8 mouse cellular contexts compared by ENCODE assay signal in the genomic region with DNA sequence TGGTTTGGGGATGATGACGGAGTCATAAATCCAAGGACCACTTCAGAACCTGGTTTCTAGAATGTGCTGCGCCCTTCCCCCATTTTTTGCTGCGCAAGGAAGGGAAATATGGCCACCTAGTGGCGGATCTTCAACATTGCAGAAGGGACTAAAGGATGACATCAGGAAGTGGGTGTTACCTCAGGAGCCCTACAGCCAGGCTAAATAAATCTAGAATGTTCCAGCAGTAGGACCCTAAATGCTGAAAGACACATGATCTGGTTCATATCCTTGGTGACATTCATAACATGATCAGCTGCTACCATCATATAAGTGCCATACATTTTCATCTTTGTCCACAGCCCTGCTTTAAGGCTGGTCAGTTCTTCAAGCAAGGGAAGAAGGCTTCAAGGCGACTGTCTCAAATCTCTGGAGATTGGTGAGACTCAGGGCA. TPM values are rescaled to one million over a fixed set of nuclear protein-coding genes. Genes with fewer than 3 reads are reported as not detected.
DNase-seq lines count a peak whose midpoint lies in the region; ATAC-seq and TF ChIP-seq lines count a peak whose summit lies in the region.
"Not testable (repeated sequence)": the region's sequence is repeated elsewhere in the genome, so short reads cannot be mapped to it uniquely, and the experiment has no call there.

Gene Bhlhb9 (plus strand): TSS at position 383 of the 433 bp plus-strand sequence.

- peak within 1 kb of the TSS; percentile 53 for H3K4me3 ChIP-seq in forebrain, postnatal 0 days (ENCODE audit: low read depth, low read length)
- peak within 1 kb of the TSS; percentile 42 for H3K4me3 ChIP-seq in liver, postnatal 0 days (ENCODE audit: low read depth, low read length)
- peak within 1 kb of the TSS; percentile 52 for H3K4me3 ChIP-seq in neural tube, embryonic 14.5 days (ENCODE audit: low read depth, low read length)

- peak within 1 kb of the TSS; percentile 68 for H3K9ac ChIP-seq in forebrain, postnatal 0 days
- not testable (repeated sequence) for H3K9ac ChIP-seq in liver, postnatal 0 days (replicated peaks)
- H3K9ac ChIP-seq in neural tube, embryonic 14.5 days (replicated peaks; ENCODE audit: low read depth, low read length): peak within 1 kb of the TSS; percentile 63

- peak within 1 kb of the TSS; percentile 50 for H3K4me2 ChIP-seq in forebrain, postnatal 0 days (ENCODE audit: low read depth)
- peak within 1 kb of the TSS; percentile 71 for H3K4me2 ChIP-seq in liver, postnatal 0 days (ENCODE audit: low read depth, low read length)
- peak within 1 kb of the TSS; percentile 43 for H3K4me2 ChIP-seq in neural tube, embryonic 14.5 days (ENCODE audit: low read depth, low read length)

- peaks cover 13% of the 10 kb centered on the region for H3K36me3 ChIP-seq in forebrain, postnatal 0 days (ENCODE audit: insufficient read depth)
- not testable (repeated sequence) for H3K36me3 ChIP-seq in liver, postnatal 0 days (replicated peaks; ENCODE audit: insufficient read depth, low read length); neural tube, embryonic 14.5 days (ENCODE audit: control insufficient read depth, insufficient read depth, low read length)

- peak within 1 kb of the TSS; percentile 78 for H3K27ac ChIP-seq in forebrain, postnatal 0 days (ENCODE audit: low read depth, low read length)
- not testable (repeated sequence) for H3K27ac ChIP-seq in liver, postnatal 0 days (ENCODE audit: low read depth)
- peak within 1 kb of the TSS; percentile 79 for H3K27ac ChIP-seq in neural tube, embryonic 14.5 days (ENCODE audit: low read depth, low read length)

- peak; percentile 29 for ATAC-seq in forebrain, postnatal 0 days
- peak; percentile 38; the same call in 1 of the 2 replicates for ATAC-seq in liver, postnatal 0 days
- peak; percentile 1; the same call in 1 of the 2 replicates for ATAC-seq in neural tube, embryonic 14.5 days (ENCODE audit: low read depth)

- 16% methylated on average over 3 of the region's 5 CpGs for WGBS in forebrain, postnatal 0 days
- WGBS in liver, postnatal 0 days (ENCODE audit: insufficient replicate concordance): 4% methylated on average over 3 of the region's 5 CpGs
- 0% methylated on average over 3 of the region's 5 CpGs for WGBS in neural tube, embryonic 14.5 days

- H3K27me3 ChIP-seq in forebrain, postnatal 0 days (ENCODE audit: insufficient read depth, low read length); liver, postnatal 0 days (ENCODE audit: insufficient read depth, low read length); neural tube, embryonic 14.5 days (ENCODE audit: control insufficient read depth, insufficient read depth, low read length): not testable (repeated sequence)

- not testable (repeated sequence) for H3K9me3 ChIP-seq in forebrain, postnatal 0 days (ENCODE audit: low read length); liver, postnatal 0 days (ENCODE audit: low read length); neural tube, embryonic 14.5 days (ENCODE audit: control insufficient read depth, low read length)

- peak; percentile 72 for TF ChIP-seq CTCF in forebrain, postnatal 0 days (IDR thresholded peaks at IDR 0.05; ENCODE audit: low read depth)
- TF ChIP-seq CTCF in liver, postnatal 0 days (IDR thresholded peaks at IDR 0.05; ENCODE audit: low read depth): peak; percentile 66

- H3K4me1 ChIP-seq in forebrain, postnatal 0 days (ENCODE audit: insufficient read depth); liver, postnatal 0 days (ENCODE audit: insufficient read depth); neural tube, embryonic 14.5 days (ENCODE audit: control insufficient read depth, insufficient read depth, low read length): not testable (repeated sequence)

- DNase-seq in MN1 (ENCODE audit: low spot score): peak; percentile 64
- DNase-seq in cerebellum, adult 8-10 months: peak; percentile 49
- DNase-seq in forebrain, postnatal 0 days: peak; percentile 78
- peak; percentile 68 for DNase-seq in heart, postnatal 4 days
- DNase-seq in layer of hippocampus, adult 18-20 months (ENCODE audit: low spot score in 2 of 2): peak; percentile 40 to 66
- DNase-seq in liver, postnatal 0 days: peak; percentile 22
- peak; percentile 65 for DNase-seq in thymus, postnatal 0 days (ENCODE audit: low spot score)

- TF ChIP-seq EP300 in liver, postnatal 0 days (IDR thresholded peaks at IDR 0.05; ENCODE audit: low read depth): not testable (repeated sequence)

RNA-seq across cellular contexts. Expression of gene Bhlhb9, which starts in this region (rescaled TPM):
- total RNA-seq in forebrain, postnatal 0 days (2014; rRNA removed): 68.0 and 86.0 TPM in 2 replicates
- 79.9 and 99.6 TPM in 2 replicates for polyA plus RNA-seq in forebrain, postnatal 0 days (2015; fragmentation: Nextera tagmentation; extraction: Ambion mirVana)
- 10 to 100 TPM; 47.2 to 61.2 TPM for total RNA-seq in heart, postnatal 4 days (2021)
- total RNA-seq in layer of hippocampus, adult 18-20 months (2021): 10 to 100 TPM; 67.0 to 73.8 TPM
- polyA plus RNA-seq in liver, postnatal 0 days (2015; fragmentation: Nextera tagmentation; extraction: Ambion mirVana): 18.8 and 19.3 TPM in 2 replicates
- polyA plus RNA-seq in neural tube, embryonic 14.5 days (2014; fragmentation: Nextera tagmentation; extraction: Ambion mirVana): 114 and 127 TPM in 2 replicates
- 55.0 and 55.1 TPM in 2 replicates for polyA plus RNA-seq in thymus, postnatal 0 days (2015; fragmentation: Nextera tagmentation; extraction: Ambion mirVana)

Comparison
In these comparisons a context has a peak if more than half of its experiments do, and no peak if none do; other contexts are left out.
1. DNase-seq: peak in every context shown above with its lines; median percentile 78 in forebrain, postnatal 0 days; 68 in heart, postnatal 4 days; 65 in thymus, postnatal 0 days; 64 in MN1; 53 in layer of hippocampus, adult 18-20 months; 49 in cerebellum, adult 8-10 months; 22 in liver, postnatal 0 days.